Mouse (Mus musculus): ENCODE measurements around the gene Atp6v0d1. TPM values are rescaled to one million over a fixed set of nuclear protein-coding genes. Genes with fewer than 3 reads are reported as not detected.

Atp6v0d1 gene
- polyA plus RNA-seq, 1 experiment from 2014 or later, result 64.5 TPM

GRCm38 (mm10) chr8:105555230-105555629 is 10.6 kb downstream of the Atp6v0d1 start:
- H3K27me3 ChIP-seq (ENCODE audit: control insufficient read depth, insufficient read depth, low read length), result no peaks in the 10 kb centered on the region
- H3K36me3 ChIP-seq (ENCODE audit: control insufficient read depth, insufficient read depth, low read length), result peaks cover 26% of the 10 kb centered on the region
- no peak overlapping the region for H3K27ac ChIP-seq (replicated peaks in 1 of 2; ENCODE audit: control insufficient read depth in 1 of 2, insufficient read depth in 1 of 2, low read depth in 2 of 2, low read length in 2 of 2)
- H3K9me3 ChIP-seq (ENCODE audit: control insufficient read depth, low read length), result no peaks in the 10 kb centered on the region
- no peak overlapping the region for H3K4me2 ChIP-seq (ENCODE audit: low read length)
- H3K4me3 ChIP-seq (ENCODE audit: control insufficient read depth in 1 of 2, insufficient read depth in 1 of 2, low read depth in 1 of 2, low read length in 2 of 2), result no peak overlapping the region
- no peak for ATAC-seq (ENCODE audit: insufficient number of reproducible peaks, insufficient read depth, low FRiP score, low read depth)
- H3K9ac ChIP-seq (ENCODE audit: low read length), result no peak overlapping the region
- 87% methylated on average over 3 of the region's 3 CpGs for WGBS
- H3K4me1 ChIP-seq (ENCODE audit: control insufficient read depth in 2 of 2, insufficient read depth in 2 of 2, low read length in 2 of 2), result no peaks in the 10 kb centered on the region

- H3K4me3 ChIP-seq (ENCODE audit: control insufficient read depth in 1 of 2, insufficient read depth in 1 of 2, low read depth in 1 of 2, low read length in 2 of 2), result no peak overlapping the region
- H3K27ac ChIP-seq (replicated peaks in 1 of 2; ENCODE audit: control insufficient read depth in 1 of 2, insufficient read depth in 1 of 2, low read depth in 2 of 2, low read length in 2 of 2), result no peak overlapping the region
- H3K4me2 ChIP-seq (ENCODE audit: low read length), result no peak overlapping the region
- H3K36me3 ChIP-seq (ENCODE audit: control insufficient read depth, insufficient read depth, low read length), result peaks cover 21% of the 10 kb centered on the region
- no peaks in the 10 kb centered on the region for H3K27me3 ChIP-seq (ENCODE audit: control insufficient read depth, insufficient read depth, low read length)
- 0 out of 2 replicates have a peak, but pooled peaks have one; percentile 11 for ATAC-seq (ENCODE audit: insufficient number of reproducible peaks, insufficient read depth, low FRiP score, low read depth)
- no peaks in the 10 kb centered on the region for H3K4me1 ChIP-seq (ENCODE audit: control insufficient read depth in 2 of 2, insufficient read depth in 2 of 2, low read length in 2 of 2)
- H3K9ac ChIP-seq (ENCODE audit: low read length), result no peak overlapping the region
- no peaks in the 10 kb centered on the region for H3K9me3 ChIP-seq (ENCODE audit: control insufficient read depth, low read length)
These were observed 11.8 kb downstream of the Atp6v0d1 start for GRCm38 (mm10) chr8:105554087-105554486.

GRCm38 (mm10) chr8:105552824-105553223 is 13.0 kb downstream of the Atp6v0d1 start:
- no peak for ATAC-seq (ENCODE audit: insufficient number of reproducible peaks, insufficient read depth, low FRiP score, low read depth)
- Histone ChIP-seq H3K36me3 (ENCODE audit: control insufficient read depth, insufficient read depth, low read length) (peaks cover 11% of the 10 kb centered on the region; the same call in 1 of the 2 replicates), H3K4me3 (ENCODE audit: control insufficient read depth in 1 of 2, insufficient read depth in 1 of 2, low read depth in 1 of 2, low read length in 2 of 2) (no peak overlapping the region), H3K9me3 (ENCODE audit: control insufficient read depth, low read length) (no peaks in the 10 kb centered on the region), H3K9ac (ENCODE audit: low read length) (no peak overlapping the region), H3K4me2 (ENCODE audit: low read length) (no peak overlapping the region), H3K4me1 (ENCODE audit: control insufficient read depth in 2 of 2, insufficient read depth in 2 of 2, low read length in 2 of 2) (no peaks in the 10 kb centered on the region), H3K27ac (replicated peaks in 1 of 2; ENCODE audit: control insufficient read depth in 1 of 2, insufficient read depth in 1 of 2, low read depth in 2 of 2, low read length in 2 of 2) (no peak overlapping the region), H3K27me3 (ENCODE audit: control insufficient read depth, insufficient read depth, low read length) (no peaks in the 10 kb centered on the region)
- 84% methylated on average over 1 of the region's 1 CpGs for WGBS

DNA sequence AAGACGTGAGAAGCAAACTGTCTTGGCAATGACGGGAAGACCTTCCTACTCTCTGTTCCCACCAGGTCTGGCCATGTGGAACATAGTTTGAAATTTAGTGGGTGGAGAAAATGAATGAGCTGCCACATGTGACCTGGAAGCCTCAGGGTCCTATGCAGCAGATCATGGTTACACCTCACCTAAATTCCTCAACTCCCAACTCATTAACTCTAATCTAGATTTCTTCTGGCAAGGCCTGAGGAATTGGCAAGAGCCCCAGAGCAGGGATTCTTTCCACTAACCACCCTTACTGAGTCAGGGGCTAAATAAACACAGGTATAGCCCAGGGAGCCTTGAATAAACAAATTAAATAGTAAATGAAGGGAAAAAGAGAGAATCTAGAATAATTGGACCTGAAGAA is 13.8 kb downstream of the Atp6v0d1 start:
- Histone ChIP-seq H3K9me3 (ENCODE audit: control insufficient read depth, low read length) (no peaks in the 10 kb centered on the region), H3K4me3 (ENCODE audit: control insufficient read depth in 1 of 2, insufficient read depth in 1 of 2, low read depth in 1 of 2, low read length in 2 of 2) (no peak overlapping the region), H3K36me3 (ENCODE audit: control insufficient read depth, insufficient read depth, low read length) (peaks cover 9% of the 10 kb centered on the region; the same call in 1 of the 2 replicates), H3K4me1 (ENCODE audit: control insufficient read depth in 2 of 2, insufficient read depth in 2 of 2, low read length in 2 of 2) (no peaks in the 10 kb centered on the region), H3K27me3 (ENCODE audit: control insufficient read depth, insufficient read depth, low read length) (no peaks in the 10 kb centered on the region), H3K27ac (replicated peaks in 1 of 2; ENCODE audit: control insufficient read depth in 1 of 2, insufficient read depth in 1 of 2, low read depth in 2 of 2, low read length in 2 of 2) (no peak overlapping the region), H3K9ac (ENCODE audit: low read length) (no peak overlapping the region), H3K4me2 (ENCODE audit: low read length) (no peak overlapping the region)
- 93% methylated on average over 2 of the region's 2 CpGs for WGBS
- ATAC-seq (ENCODE audit: insufficient number of reproducible peaks, insufficient read depth, low FRiP score, low read depth), result no peak

GRCm38 (mm10) chr8:105550083-105550482 is 15.8 kb downstream of the Atp6v0d1 start:
- ATAC-seq (ENCODE audit: insufficient number of reproducible peaks, insufficient read depth, low FRiP score, low read depth), result no peak

DNA sequence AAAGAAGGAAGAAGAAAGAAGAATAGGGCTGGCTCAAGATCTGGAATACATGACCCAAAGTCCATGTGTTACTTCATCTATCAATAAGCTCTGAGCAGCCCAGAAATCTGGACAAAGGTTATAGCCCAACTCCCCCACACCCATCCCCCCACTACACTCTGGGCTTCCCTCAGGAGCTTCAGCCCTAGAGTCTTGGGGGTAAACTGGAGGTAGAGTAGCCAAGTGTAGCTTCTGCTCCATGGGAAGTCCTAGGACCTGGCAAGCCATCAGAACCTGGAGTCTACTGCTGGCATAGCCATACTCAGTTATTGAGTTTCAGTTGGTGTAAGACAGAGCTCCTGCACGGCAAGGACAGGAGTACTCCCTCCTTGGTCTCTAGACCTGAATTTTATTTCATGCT is 16.3 kb downstream of the Atp6v0d1 start:
- no peak overlapping the region for H3K27ac ChIP-seq (replicated peaks in 1 of 2; ENCODE audit: control insufficient read depth in 1 of 2, insufficient read depth in 1 of 2, low read depth in 2 of 2, low read length in 2 of 2)
- peaks cover 9% of the 10 kb centered on the region; the same call in 1 of the 2 replicates for H3K36me3 ChIP-seq (ENCODE audit: control insufficient read depth, insufficient read depth, low read length)
- H3K4me1 ChIP-seq (ENCODE audit: control insufficient read depth in 2 of 2, insufficient read depth in 2 of 2, low read length in 2 of 2), result peaks cover 12% of the 10 kb centered on the region in 2 experiments
- 88% methylated on average over 1 of the region's 1 CpGs for WGBS
- H3K9me3 ChIP-seq (ENCODE audit: control insufficient read depth, low read length), result no peaks in the 10 kb centered on the region
- no peak for ATAC-seq (ENCODE audit: insufficient number of reproducible peaks, insufficient read depth, low FRiP score, low read depth)
- no peak overlapping the region for H3K9ac ChIP-seq (ENCODE audit: low read length)
- no peak overlapping the region for H3K4me3 ChIP-seq (ENCODE audit: control insufficient read depth in 1 of 2, insufficient read depth in 1 of 2, low read depth in 1 of 2, low read length in 2 of 2)
- no peak overlapping the region for H3K4me2 ChIP-seq (ENCODE audit: low read length)
- H3K27me3 ChIP-seq (ENCODE audit: control insufficient read depth, insufficient read depth, low read length), result no peaks in the 10 kb centered on the region

More at GRCm38 (mm10) chr8:105550083-105550482, 15.8 kb downstream of the Atp6v0d1 start:
- Histone ChIP-seq H3K9ac (ENCODE audit: low read length) (no peak overlapping the region), H3K36me3 (ENCODE audit: control insufficient read depth, insufficient read depth, low read length) (peaks cover 9% of the 10 kb centered on the region; the same call in 1 of the 2 replicates), H3K4me2 (ENCODE audit: low read length) (no peak overlapping the region), H3K9me3 (ENCODE audit: control insufficient read depth, low read length) (no peaks in the 10 kb centered on the region), H3K27ac (replicated peaks in 1 of 2; ENCODE audit: control insufficient read depth in 1 of 2, insufficient read depth in 1 of 2, low read depth in 2 of 2, low read length in 2 of 2) (no peak overlapping the region), H3K27me3 (ENCODE audit: control insufficient read depth, insufficient read depth, low read length) (no peaks in the 10 kb centered on the region), H3K4me3 (ENCODE audit: control insufficient read depth in 1 of 2, insufficient read depth in 1 of 2, low read depth in 1 of 2, low read length in 2 of 2) (no peak overlapping the region), H3K4me1 (ENCODE audit: control insufficient read depth in 2 of 2, insufficient read depth in 2 of 2, low read length in 2 of 2) (peaks cover 6 to 8% of the 10 kb centered on the region in 2 experiments)
- WGBS, result 79% methylated on average over 2 of the region's 2 CpGs

GRCm38 (mm10) chr8:105546384-105547350 is 19.2 kb downstream of the Atp6v0d1 start:
- Histone ChIP-seq H3K4me2 (ENCODE audit: low read length) (no peak overlapping the region), H3K4me3 (ENCODE audit: control insufficient read depth in 1 of 2, insufficient read depth in 1 of 2, low read depth in 1 of 2, low read length in 2 of 2) (no peak overlapping the region), H3K9ac (ENCODE audit: low read length) (no peak overlapping the region), H3K27ac (replicated peaks in 1 of 2; ENCODE audit: control insufficient read depth in 1 of 2, insufficient read depth in 1 of 2, low read depth in 2 of 2, low read length in 2 of 2) (no peak overlapping the region), H3K27me3 (ENCODE audit: control insufficient read depth, insufficient read depth, low read length) (no peaks in the 10 kb centered on the region), H3K9me3 (ENCODE audit: control insufficient read depth, low read length) (no peaks in the 10 kb centered on the region), H3K36me3 (ENCODE audit: control insufficient read depth, insufficient read depth, low read length) (peaks cover 6% of the 10 kb centered on the region; the same call in 1 of the 2 replicates), H3K4me1 (ENCODE audit: control insufficient read depth in 2 of 2, insufficient read depth in 2 of 2, low read length in 2 of 2) (peaks cover 22 to 24% of the 10 kb centered on the region in 2 experiments)
- WGBS, result 84% methylated on average over 6 of the region's 6 CpGs
- no peak for ATAC-seq (ENCODE audit: insufficient number of reproducible peaks, insufficient read depth, low FRiP score, low read depth)

Measured in heart, embryonic 14.5 days (tissue).